Mouse (Mus musculus): ENCODE results near the gene S100a14.

S100a14 gene

GRCm38 (mm10) chr3:90517711-90518110 lies 8.9 kb upstream of the S100a14 start:
- no peak for DNase-seq (ENCODE audit: low spot score)

DNA sequence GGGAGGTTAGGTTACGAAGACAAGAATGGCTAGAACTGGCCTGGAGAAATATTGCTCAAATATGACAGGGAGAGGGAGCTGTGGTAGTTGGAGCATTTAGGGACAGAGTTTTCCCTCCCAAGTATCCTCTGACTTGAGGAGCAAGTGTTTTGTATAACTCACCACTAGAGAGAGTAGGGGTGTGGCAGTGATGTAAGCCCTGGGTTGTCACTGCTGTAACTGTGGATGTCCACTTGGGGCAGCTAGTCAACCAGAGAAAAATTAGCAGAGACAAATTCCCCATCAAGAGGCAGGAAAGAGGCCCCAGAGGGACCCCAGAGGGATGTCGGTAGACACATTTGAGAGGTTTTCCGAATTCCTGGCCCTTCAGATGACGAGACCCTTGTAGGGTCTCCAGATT lies 1.2 kb upstream of the S100a14 start:
- DNase-seq (ENCODE audit: low spot score), result peak; percentile 84

GRCm38 (mm10) chr3:90526076-90526475 lies 580 bp upstream of the S100a14 start:
- no peak for DNase-seq (ENCODE audit: low spot score)

GRCm38 (mm10) chr3:90527291-90527873 lies 726 bp downstream of the S100a14 start:
- DNase-seq (ENCODE audit: low spot score), result no peak

- no peak for DNase-seq (ENCODE audit: low spot score)
These were observed 5.1 kb downstream of the S100a14 start for GRCm38 (mm10) chr3:90531713-90532112.

GRCm38 (mm10) chr3:90535446-90535845 lies 8.8 kb downstream of the S100a14 start:
- no peak for DNase-seq (ENCODE audit: low spot score)

DNA sequence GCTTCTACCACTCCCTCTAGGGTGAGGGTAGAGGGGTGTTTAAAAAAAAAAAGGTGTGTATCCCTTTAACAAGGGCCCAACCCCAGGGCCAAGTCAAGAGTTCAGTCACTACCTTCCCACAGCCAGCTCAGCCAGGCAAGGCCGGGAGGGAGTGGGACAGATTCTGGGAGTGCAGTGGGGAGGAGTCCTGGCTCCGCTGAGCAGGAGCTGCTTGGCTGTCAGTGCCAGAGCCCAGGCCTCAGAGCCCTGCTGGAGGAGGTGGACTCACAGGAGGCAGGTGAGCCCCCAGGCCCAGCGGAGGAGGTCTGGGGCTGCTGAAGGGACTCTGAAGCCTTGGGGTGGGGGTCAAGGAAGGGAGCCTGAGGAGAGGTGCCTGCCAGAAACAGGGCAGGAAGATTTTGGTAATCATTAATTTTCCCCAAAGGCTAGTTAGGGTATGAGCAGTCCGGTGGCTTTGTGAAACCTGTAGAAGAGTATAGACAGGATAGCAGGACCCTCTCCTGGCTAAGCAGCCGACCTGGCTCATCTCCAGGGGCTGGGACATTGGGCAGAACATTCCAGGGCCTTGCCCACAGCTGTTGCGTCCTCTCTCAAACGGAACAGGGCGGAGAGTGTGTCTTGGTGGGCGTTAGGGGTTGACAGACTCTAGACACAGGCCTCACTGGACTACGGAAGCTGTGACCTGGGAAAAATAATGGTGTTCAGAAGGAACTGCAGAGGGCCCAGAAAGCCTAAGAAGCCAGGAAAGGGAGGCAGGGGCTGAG lies 10.7 kb downstream of the S100a14 start, which contains the start of gene S100a16:
TSS of gene S100a16 (plus strand) at position 114 of the 764 bp plus-strand sequence.
- peak; percentile 87 for DNase-seq (ENCODE audit: low spot score)

- no peak for DNase-seq (ENCODE audit: low spot score)
These were observed 11.2 kb downstream of the S100a14 start for GRCm38 (mm10) chr3:90537905-90538296.

DNA sequence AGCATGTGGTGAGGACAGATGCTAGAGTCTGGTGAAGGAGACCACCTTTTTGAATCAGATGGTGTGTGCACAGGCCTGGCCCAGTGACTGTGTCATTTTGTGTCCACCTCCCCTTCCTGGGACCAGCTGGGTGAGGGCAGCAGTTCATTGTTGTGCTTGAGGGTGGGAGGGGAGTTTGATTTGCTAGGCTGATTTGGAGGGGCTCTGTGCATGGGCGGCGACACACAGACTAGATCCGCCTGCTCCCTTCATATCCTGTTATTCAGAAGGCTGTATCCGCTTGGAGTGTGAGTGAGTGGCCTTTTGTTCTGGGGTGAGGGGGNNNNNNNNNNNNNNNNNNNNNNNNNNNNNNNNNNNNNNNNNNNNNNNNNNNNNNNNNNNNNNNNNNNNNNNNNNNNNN lies 14.2 kb downstream of the S100a14 start:
- DNase-seq (ENCODE audit: low spot score), result no peak

- peak; percentile 46 for DNase-seq (ENCODE audit: low spot score)
These were observed 23.2 kb downstream of the S100a14 start for GRCm38 (mm10) chr3:90549676-90550420.

DNA sequence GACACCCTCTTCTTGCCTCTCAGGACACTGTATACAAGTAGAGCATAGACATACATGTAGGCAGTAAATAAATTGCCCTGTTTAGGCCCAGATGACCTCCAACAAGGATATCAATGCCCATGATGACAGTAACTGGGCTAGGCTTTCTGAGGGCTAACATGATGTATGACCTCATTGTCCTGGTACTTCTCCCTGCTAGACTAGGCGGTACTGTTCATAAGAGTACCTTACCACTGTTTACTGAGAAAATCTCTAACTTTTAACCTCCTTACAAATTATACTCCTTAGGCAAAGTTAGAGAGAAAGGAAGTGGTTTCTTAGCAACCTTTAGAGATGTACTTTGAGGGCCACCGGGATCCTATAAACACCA lies 23.8 kb downstream of the S100a14 start:
- DNase-seq (ENCODE audit: low spot score), result no peak

DNA sequence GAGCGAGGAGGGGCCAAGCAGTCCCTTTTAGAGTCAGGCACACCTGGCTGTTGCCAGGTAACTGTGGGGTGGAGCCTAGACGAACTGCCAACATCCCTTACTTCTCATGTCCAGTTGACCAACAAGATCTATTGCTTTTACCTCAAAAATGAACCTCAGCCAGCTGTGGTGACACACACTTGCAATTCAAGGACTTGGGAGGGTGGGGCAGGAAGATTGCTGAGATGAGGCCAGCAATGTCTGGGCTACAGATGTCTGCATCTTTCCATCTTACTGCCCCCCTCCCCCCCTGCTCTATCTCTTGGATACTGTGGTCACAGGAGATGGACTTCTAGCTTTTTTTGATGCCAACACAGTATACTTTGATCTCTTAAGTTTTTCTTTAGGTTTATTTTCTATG lies 25.6 kb downstream of the S100a14 start:
- no peak for DNase-seq (ENCODE audit: low spot score)

DNA sequence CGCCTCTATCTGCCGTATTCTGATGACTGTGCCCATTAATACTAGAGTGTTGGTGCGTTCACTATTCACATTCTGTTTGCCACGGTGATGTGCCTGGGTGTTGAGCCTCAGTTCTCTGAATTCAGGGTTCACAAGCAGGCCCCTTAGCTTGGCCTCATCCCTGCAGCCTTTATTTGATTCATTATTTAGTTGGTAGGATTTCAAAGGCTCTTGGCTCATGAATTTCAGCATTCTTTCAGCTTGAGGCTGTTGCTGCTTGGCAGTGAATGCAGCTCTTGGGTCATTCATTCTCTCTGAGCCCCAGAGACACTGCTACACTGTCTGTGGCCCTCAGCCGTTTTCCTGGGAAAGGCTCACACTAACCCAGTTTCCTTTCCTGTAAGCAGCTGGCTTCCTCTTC lies 29.3 kb downstream of the S100a14 start:
- peak; percentile 85 for DNase-seq (ENCODE audit: low spot score)

GRCm38 (mm10) chr3:90560008-90560628 lies 33.5 kb downstream of the S100a14 start, which contains the start of gene S100a3:
Gene S100a3, plus strand, starts transcription at chr3:90560578.
- no peak for DNase-seq (ENCODE audit: low spot score)

DNA sequence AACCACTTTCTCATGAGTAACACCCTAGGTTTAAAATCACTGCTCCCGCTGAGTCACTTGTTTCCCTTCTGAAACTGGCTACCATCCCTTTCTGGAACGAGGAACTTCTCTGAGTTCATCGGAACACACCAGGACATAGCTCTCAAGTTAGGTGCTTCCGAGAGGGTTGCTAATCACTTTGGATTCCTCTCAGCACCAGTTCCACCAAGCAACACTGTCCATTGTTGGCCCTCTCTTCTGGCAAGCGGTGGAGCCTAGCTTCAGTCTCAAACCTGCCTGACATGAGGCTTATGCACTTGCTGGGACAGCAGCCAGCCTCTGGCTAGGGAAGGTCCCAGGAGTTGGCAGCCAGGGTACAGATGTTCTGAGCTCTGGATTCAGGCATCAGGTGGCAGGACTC lies 48.0 kb downstream of the S100a14 start:
- peak; percentile 77 for DNase-seq (ENCODE audit: low spot score)

- DNase-seq (ENCODE audit: low spot score), result no peak
These were observed 48.7 kb downstream of the S100a14 start for GRCm38 (mm10) chr3:90575320-90575719.

DNA sequence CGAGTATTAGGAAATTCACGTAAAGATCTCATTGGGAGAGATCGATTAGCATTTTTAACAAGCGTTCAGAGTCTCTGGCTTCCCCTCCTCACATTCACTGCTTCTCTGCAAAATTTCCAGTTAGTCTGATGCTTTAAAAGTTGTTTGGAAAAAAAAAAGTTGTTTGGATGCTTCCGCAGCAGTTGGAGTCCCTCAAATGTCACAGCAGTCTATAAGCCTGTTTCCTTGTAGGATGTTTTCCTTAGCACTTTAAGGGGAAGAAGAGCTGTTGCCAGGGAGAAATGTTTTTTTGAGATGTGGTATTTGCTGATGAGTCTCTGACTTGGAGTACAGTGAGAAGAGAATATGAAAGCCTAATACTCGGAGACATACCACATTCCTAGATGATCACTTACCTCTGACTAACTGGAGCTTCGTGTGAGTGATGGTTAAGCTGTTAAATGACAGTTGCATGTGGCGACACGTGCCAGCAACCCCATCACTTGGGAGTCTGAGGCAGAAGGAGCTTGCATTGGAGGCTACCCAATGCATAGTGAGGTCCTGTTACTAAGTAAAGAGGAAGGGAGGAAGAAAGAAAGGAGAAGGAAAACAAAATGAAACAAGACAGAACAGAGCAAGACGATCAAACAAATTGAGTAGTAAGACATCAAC lies 49.8 kb downstream of the S100a14 start:
- no peak for DNase-seq (ENCODE audit: low spot score)

Data from adipocyte (in vitro differentiated cells).